Mouse (Mus musculus) 3T3-L1 (cell line): ENCODE data around the gene Ahsa1.
"Not testable (repeated sequence)": the region's sequence is repeated elsewhere in the genome, so short reads cannot be mapped to it uniquely, and the experiment has no call there.

Experiments
- DNase-seq: peaks from one replicate; pipeline ENCODE4 v3.0.0-alpha.2; 2015; ENCODE audit warnings: low read depth, low spot score

The Ahsa1 gene

GRCm38 (mm10) chr12:87266108-87266826 lies at the start of gene Ahsa1, which contains the start of gene Vipas39:
TSS of gene Ahsa1 (plus strand) at chr12:87266479.
TSS of gene Vipas39 (minus strand) at chr12:87266256.
- peak; percentile 99 for DNase-seq

DNA sequence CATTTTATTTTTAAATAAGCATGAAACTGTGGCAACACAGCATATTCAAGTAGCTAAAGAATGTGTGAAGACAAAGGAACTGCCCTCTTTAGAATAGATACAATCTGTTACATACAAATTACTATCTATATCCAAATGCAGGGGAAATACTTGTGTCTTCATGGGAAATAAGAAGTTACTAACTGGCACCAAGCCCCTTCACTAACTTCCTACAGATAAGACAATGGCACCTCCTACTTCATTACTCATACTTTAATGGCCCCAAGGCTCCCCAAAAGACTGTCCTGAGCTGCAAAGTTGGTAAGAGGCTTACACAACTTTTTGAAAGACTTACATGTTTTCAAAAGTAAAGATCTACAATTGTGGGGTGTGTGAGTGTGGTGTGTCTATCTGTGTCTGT lies 48.7 kb upstream of the Ahsa1 start:
- peak; percentile 21 for DNase-seq

DNA sequence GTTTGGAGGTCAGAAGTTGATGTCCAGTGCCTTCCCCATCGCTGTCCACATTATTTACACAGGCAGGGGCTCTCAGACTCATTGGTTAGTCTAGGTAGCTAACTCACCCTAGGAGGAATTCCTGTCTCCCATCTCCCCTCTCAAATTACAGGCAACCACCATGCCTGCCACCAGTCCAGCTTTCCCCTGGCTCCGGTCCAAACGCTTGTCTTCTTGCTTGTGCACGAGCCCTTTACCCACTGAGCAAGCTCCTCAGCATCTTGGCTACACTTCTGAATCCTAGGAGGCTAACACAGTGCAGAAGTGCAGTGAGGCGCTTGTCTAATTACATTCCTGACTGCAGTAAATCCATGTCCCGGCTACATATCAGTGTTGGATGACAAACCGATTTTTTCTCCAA lies 46.9 kb upstream of the Ahsa1 start:
- DNase-seq: peak; percentile 35

- no peak for DNase-seq
Measured at GRCm38 (mm10) chr12:87224950-87225349, 41.3 kb upstream of the Ahsa1 start.

DNA sequence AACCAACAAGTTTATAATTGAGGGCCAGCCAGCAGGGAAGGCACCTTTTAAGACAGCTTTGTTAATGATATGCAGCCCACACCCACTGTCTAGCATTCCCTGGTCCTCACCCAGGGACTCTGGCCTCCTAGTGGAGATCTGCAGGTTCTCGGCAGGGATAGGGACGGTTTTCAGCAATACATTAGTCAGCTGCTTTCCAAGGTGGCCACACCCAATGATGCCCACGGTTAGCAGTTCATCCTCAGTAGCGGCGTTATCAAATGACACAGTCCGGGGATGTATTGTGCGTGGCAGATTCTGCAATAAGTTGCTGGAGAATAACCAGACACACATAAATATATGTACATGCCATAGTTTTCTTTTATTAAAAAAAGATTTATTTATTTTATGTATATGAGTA lies 39.5 kb upstream of the Ahsa1 start:
- DNase-seq: peak; percentile 34

DNA sequence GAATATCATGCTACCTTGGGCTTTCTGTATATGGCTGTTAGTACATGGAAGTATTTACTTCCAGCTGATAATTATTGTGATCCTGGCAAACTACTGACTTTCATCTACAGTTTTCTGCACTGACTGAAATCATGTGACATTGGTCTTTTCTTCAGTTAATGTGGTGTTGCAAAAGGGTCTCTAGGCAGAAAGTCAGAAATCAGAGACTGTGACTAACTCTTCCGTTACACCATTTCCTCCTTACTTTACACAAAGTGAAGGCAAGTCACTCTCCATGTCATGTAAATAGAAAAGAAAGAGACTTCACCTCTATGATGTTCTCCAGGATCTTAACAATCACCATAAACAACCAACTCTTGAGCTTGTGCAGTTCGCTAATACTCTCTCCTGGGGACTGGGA lies 36.6 kb upstream of the Ahsa1 start:
- DNase-seq: no peak

GRCm38 (mm10) chr12:87230379-87230895 lies 35.8 kb upstream of the Ahsa1 start:
- DNase-seq: no peak

GRCm38 (mm10) chr12:87236882-87237483 lies 29.3 kb upstream of the Ahsa1 start:
- no peak for DNase-seq

GRCm38 (mm10) chr12:87238632-87239031 lies 27.6 kb upstream of the Ahsa1 start, which contains the start of gene Noxred1:
TSS of gene Noxred1 (minus strand) at chr12:87238732.
- no peak for DNase-seq

DNA sequence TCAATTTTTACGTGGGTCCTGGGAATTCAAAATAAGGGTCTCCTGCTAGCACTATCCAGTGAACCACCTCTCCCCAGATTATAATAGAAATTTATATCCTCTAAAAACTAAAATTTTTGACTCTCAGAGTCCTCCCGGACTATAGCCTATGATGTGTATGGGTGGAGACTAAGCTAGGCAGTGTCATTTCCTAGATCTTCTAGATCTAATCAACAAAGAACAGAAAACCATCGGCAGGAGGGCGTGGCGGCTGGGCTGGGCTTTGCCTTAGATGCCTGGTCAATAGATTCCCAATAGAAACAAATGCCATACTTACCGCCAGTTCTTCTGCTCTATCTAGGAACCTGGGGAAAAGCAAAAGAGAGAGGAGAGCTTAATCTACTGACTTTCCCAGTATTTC lies 16.1 kb upstream of the Ahsa1 start:
- DNase-seq: no peak

GRCm38 (mm10) chr12:87253878-87254277 lies 12.4 kb upstream of the Ahsa1 start:
- DNase-seq: no peak

DNA sequence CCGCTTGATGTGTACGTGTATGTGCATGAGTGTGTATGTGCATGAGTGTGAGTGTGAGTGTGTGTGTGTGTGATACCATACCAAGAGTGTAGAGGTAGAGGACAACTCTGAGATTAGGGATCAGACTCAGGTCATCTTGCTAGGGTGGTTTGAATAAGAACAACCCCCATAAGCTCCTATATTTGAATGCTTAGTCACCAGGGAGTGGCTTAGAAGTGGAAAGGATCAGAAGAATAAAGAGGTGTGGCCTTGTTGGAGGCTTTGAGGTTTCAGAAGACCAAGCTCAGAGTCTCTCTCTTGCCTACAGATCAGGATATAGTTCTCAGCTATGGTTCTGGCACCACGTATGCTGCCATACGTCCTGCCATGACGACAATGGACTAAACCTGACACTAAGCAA lies 9.7 kb upstream of the Ahsa1 start:
- peak; percentile 28 for DNase-seq

GRCm38 (mm10) chr12:87260562-87260961 lies 5.7 kb upstream of the Ahsa1 start:
- no peak for DNase-seq

- no peak for DNase-seq
Measured at GRCm38 (mm10) chr12:87265444-87265843, 835 bp upstream of the Ahsa1 start.

DNA sequence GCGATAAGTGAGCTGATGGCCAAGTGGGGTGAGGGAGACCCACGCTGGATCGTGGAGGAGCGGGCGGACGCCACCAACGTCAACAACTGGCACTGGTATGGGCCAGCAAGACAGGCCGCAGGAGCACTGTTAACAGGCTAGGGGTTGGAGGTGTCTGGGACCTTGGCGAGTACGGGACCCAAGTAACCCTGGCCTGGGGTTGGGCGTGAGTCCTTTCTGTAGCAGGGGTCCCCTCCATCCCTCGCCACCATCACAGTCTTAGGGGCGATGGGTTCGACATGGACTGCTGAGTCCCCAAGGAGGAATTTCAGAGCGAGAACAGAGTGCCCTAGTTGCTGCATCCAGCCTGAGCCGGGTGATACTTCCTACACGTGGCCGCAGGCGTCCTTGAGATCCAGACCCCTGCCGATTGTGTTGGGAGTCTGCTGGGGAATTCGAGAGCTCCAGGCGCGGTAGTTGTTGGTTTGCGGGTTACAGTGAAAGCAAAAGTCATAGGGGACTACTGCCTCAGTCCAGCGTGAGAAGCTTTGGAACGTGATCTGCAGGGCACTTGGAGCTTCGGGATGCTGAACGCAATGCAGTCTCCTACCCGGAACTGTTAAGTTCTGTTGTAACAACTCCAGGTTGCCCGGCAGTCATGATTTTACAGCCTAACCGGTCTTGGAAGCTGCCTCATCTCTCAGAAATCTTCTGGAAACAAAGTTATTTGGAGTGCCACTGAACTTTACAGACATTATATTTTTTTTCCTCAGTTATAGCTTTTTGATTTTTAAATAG lies 736 bp downstream of the Ahsa1 start:
- peak; percentile 51 for DNase-seq

DNA sequence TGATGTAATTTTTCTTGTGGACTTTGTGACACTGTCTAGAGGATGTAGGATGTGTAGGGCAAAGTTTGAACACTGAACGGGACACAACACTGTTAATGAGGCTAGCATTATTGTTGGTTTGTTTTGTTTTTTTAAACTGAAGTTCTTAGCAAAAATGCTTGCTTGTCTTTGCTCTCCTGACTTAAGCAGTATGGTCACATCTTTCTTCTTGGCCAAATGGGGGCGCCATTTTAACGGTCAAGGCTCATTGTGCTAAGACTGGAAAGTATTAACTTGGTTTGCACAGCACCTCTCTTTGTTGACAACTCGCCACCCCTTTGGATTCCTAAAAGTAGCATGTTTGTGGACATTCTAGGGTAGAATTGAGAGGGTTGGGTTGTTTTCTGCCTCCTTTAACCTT lies 1.4 kb downstream of the Ahsa1 start:
- DNase-seq: peak; percentile 76

GRCm38 (mm10) chr12:87274853-87275831 lies 8.9 kb downstream of the Ahsa1 start:
- no peak for DNase-seq

GRCm38 (mm10) chr12:87277251-87277650 lies 11.0 kb downstream of the Ahsa1 start:
- DNase-seq: not testable (repeated sequence)

DNA sequence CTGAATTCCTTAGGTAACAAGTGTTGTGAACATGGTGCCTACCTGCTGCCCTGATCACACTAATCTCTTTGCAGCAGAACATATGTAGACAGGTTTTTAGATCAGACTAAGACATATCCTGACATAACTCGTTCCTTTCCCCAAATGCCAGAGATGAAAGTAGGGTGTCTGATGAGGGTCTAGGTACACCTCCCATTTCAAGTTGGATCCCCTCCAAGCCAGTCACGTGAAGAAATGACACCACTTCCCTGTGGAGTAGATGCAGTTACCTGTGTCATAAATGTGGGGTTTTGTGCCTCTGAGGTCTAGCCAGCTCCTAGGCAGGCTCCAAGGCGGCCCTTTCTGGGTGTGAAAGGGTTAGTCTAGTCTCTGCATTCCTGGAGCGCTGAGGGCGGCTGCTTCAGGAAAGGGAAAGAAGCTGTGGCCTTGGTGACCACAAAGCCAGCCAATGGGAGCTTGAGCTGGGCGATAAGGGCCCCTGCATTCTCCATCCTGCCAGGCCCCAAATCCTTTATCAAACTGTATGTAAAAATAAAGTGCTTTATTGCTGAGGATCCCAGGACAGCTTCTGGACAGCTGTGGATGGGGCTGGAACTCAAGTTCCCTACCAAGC lies 11.9 kb downstream of the Ahsa1 start:
- no peak for DNase-seq

- DNase-seq: no peak
Measured at GRCm38 (mm10) chr12:87279350-87279749, 13.1 kb downstream of the Ahsa1 start.

- DNase-seq: no peak
Measured at GRCm38 (mm10) chr12:87279879-87280278, 13.6 kb downstream of the Ahsa1 start.
